Mouse (Mus musculus): ENCODE measurements around the gene Stard5.

Gene Stard5

GRCm38 (mm10) chr7:83631828-83632681 lies at the start of gene Stard5:
Stard5 (plus strand) TSS chr7:83631959.
- peak; percentile 82 to 85 for DNase-seq (ENCODE audit: low read depth in 2 of 2, low spot score in 2 of 2)

GRCm38 (mm10) chr7:83584639-83585471 lies 46.9 kb upstream of the Stard5 start, which contains the start of gene Tmc3:
Tmc3 (plus strand) TSS chr7:83584927.
- no peak for DNase-seq (ENCODE audit: low read depth in 2 of 2, low spot score in 2 of 2)

GRCm38 (mm10) chr7:83594056-83594455 lies 37.7 kb upstream of the Stard5 start:
- no peak for DNase-seq (ENCODE audit: low read depth in 2 of 2, low spot score in 2 of 2)

GRCm38 (mm10) chr7:83597063-83597462 lies 34.7 kb upstream of the Stard5 start:
- no peak for DNase-seq (ENCODE audit: low read depth in 2 of 2, low spot score in 2 of 2)

- no peak for DNase-seq (ENCODE audit: low read depth in 2 of 2, low spot score in 2 of 2)
Observed at GRCm38 (mm10) chr7:83598997-83599912, 32.5 kb upstream of the Stard5 start.

DNA sequence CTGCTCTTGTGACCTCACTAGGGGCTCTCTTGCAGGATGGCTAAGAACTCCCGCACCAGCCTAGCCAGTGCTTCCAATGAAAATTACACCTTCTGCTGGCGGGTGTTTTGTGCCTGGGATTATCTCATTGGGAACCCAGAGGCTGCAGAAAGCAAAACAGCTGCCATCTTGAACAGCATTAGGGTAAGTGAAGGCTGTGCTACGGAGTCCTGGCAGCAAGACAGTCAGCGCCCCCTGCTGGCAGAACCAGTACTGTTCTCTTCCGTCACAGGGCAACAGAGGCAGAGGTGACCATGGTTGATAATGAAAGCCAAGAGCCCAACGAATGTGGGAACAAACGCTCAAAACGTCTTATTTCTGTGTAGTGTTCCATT lies 31.9 kb upstream of the Stard5 start:
- DNase-seq (ENCODE audit: low read depth in 2 of 2, low spot score in 2 of 2): peak; percentile 57 to 62

DNA sequence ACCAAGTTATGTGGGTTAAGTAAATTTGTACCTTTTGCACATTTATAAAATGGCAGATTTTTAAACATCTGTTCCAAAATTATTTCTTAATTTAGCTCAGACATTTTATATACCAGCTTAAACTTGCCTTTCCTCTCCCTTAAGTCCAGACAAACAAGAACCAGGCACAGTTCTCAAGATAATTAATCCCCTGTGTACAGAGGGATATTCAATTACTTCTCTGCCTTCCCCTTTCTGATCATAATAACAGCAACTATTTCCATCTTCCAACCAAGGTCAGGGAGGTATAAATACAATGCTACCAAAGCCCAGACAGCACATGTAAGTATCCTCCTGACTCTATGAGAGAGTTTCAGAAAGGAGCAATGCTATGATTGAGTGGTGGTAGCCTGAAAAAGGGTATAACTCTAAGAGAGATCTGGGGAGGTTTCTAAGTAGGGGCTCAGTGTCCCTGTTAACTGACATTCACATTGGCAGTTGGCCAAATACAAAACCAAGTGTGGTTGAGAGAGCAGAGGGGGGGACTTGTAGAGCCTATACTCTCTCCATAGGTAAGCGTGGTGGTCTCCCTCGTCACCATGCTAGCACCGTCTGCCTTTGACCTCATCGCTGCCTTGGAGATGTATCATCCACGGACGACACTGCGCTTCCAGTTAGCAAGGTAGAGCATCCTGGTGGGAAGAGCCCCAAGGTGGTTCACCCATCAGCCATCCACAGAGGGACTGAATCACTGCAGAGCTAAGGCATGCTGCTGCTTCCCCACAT lies 27.4 kb upstream of the Stard5 start:
- DNase-seq (ENCODE audit: low read depth in 2 of 2, low spot score in 2 of 2): no peak

DNA sequence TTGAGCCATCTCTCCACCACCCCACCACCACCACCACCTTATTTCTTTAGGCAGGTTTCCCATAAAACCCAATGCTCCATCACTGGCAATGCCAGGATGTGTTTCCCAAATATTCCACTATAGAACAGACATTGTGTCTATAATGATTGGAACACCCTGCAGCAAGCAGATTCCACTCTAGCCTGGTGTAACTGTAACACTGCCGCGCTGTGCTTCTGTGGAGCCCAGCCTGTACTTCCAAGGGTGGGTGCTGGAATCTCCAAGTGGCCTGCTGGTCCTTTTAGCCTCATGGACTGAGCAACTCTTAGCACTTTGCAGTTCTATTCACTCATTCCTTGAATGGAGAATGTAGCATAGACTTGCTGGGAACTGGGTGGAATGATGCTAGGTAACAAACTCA lies 25.0 kb upstream of the Stard5 start:
- no peak for DNase-seq (ENCODE audit: low read depth in 2 of 2, low spot score in 2 of 2)

- peak; percentile 29 to 47 for DNase-seq (ENCODE audit: low read depth in 2 of 2, low spot score in 2 of 2)
Observed at GRCm38 (mm10) chr7:83609891-83610290, 21.9 kb upstream of the Stard5 start.

DNA sequence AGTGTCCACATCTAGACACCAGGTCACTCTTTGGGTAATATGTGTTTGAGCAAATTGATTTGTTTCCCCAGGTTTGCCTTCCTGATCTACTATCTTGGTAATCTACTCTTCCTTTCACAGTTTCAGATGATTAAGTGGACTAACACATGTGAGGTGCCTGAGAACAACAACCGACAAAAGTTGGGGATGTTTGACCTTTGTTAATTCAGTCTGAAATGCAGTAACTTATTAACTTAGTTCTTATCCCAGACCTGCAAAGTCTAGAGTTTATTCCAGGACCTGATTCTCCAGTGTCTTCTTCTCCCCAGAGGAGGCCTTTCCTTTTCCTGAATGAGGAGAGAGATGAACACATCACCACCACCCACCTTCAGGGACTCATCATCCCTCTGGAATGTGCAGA lies 19.9 kb upstream of the Stard5 start:
- DNase-seq (ENCODE audit: low read depth in 2 of 2, low spot score in 2 of 2): no peak

DNA sequence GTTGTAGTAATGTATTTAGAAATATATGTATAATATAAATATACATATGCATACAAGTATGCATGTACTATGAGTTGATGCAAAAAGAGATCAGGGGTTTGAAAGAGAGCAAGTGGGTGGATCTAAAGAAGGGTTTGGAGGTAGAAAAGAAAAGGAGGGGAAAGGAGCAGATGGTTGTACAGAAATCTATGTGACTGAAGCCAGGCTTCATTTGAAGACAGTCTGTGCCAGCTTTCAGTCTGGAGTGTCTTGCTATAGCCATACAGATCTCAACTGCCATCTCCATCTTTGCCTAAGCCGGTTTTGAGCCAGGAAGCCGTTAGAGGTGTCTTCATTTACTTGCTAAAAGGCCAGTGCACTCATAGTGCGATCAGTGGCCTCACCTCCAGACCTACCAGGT lies 16.5 kb upstream of the Stard5 start:
- DNase-seq (ENCODE audit: low read depth in 2 of 2, low spot score in 2 of 2): no peak

DNA sequence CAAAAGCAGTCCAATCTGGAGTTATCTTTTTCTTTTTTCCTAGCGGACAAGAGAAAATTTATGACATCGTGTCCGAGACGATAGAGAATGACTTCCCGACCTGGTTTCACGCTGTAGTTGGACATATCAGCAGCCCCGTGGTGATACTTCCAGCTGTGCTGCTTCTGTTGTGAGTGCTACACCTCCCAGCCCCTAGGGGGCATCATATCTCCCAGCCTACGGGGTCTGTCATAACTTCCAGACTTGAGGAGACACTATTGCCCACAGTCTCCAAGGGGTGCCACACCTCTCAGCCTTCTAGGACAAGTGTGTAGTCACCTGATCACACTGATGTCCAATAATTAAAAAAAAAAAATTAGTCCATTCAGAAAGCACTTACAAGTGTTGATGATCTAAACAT lies 15.9 kb upstream of the Stard5 start:
- DNase-seq (ENCODE audit: low read depth in 2 of 2, low spot score in 2 of 2): no peak

DNA sequence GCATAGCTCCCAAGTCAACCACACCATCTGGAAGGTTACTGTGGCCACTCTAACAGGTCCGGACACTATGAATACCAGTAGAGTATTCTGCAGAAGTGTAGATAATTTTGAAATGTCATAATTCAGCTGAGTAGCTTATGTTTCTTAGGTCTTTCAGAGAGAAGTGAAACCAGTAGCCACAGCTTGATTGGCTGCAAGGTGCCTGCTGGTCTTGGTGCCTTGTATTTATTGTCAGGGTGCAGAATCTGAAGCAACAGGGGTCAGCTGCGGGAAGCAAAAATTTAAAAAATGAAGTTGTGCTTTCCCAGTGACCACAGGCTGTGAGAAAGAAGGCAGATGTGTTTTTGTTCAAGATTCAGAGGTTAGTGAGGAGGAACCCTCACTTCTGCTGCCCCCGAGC lies 15.5 kb upstream of the Stard5 start:
- no peak for DNase-seq (ENCODE audit: low read depth in 2 of 2, low spot score in 2 of 2)

DNA sequence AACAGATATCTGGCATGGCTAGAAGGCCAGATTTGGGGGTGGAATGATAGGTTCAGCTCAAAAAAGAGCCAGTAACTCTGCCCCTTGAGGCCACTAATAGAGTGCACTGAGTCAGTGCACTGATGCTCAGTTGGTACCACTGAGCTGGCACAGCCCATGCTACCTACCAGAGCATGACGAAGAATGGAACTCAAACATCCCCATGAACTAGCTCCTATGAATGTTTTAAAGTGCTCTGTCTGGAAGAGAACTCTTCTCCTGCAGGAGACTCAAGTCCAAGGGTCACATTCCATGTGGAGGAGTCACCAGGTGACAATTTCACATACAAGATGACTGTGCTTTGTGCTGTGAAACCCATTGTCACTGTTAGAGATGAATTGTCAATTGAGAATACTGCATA lies 13.1 kb upstream of the Stard5 start:
- DNase-seq (ENCODE audit: low read depth in 2 of 2, low spot score in 2 of 2): no peak

DNA sequence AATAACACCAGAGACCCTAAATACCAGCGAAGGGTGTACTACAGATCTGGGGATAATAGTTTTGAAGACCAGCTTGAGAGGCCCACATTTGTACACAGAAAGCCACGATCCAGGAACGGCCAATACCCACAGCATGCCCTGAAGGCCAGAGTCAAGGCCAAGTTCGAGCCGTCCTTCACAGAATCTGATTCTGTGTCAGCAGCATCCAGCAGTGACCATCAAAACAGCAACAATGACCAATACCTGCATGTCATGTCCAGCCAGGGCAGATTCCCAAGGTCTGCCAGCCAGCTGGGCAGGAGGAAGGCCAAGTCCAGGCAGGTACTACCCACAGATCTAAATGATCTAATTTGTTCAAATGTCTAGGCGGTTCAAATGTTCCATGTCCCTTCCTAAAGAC lies 9.2 kb upstream of the Stard5 start:
- DNase-seq (ENCODE audit: low read depth in 2 of 2, low spot score in 2 of 2): no peak

DNA sequence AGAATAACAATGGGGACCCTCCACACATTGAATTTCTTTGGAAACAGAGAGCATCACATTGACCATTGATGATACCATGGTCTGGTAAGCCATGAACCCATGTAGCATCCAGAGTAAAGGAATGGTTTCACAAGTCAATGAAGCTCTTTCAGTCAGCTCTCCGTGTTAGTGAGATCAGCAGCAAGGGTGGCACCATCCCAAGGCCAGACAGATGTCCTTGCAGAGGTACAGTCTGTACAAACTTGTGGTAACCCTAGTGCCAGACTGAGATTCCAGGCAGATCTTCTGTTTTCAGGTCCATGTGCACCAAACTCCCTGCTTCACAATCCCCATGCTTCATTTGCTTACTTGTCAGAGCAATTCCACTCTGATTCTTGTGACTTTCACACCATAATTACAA lies 7.7 kb upstream of the Stard5 start:
- no peak for DNase-seq (ENCODE audit: low read depth in 2 of 2, low spot score in 2 of 2)

DNA sequence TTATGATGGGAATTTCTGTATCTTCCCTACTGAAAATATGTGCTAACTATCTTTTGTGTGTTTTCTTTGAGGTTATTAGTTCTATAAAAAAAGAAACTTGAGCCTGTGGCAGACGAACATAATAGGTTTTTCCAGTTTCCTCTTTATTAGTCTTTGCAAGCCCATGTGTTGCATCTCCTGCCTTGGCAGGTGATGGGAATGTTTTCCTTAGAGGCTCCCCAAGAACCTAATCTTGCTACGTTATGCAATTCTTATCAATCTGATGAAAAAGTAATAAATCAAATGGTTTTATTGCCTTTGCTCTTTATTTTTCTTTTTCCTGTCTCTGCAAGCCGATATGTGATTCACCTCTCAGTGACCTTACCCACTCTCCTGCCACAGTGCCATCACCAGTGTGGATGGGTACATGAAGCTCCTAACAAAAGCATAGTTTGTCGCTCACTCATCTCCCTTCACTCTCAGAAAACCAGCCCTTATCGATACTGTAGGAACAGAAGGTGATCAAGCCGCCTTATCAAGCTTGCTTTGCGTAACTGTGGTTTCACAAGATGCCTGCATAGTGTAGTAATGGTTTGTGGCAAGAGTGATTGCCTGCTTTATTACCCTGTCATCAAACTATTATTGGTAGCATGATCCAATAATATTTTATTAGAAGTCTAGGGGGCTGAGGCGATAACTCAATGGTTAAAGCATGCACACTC lies 5.1 kb upstream of the Stard5 start:
- no peak for DNase-seq (ENCODE audit: low read depth in 2 of 2, low spot score in 2 of 2)

DNA sequence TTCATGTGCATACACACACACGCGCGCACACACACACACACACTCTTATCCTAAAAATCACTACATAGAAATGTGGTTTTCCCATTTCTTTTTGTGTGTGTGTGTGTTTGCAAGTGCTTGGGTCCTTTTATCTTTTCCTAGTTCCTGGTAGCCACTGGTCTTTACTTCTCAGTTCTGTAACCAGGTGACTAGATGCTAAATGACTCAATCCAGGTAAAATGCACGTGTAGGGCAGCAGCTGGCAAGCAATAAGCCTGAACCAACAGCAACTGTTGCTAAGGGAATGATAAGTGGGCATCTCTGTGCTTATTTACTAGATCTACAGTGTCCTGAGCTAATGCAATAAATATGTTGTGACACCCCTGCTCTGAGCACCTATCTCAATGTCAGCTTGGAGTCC lies 4.4 kb upstream of the Stard5 start:
- DNase-seq (ENCODE audit: low read depth in 2 of 2, low spot score in 2 of 2): no peak

DNA sequence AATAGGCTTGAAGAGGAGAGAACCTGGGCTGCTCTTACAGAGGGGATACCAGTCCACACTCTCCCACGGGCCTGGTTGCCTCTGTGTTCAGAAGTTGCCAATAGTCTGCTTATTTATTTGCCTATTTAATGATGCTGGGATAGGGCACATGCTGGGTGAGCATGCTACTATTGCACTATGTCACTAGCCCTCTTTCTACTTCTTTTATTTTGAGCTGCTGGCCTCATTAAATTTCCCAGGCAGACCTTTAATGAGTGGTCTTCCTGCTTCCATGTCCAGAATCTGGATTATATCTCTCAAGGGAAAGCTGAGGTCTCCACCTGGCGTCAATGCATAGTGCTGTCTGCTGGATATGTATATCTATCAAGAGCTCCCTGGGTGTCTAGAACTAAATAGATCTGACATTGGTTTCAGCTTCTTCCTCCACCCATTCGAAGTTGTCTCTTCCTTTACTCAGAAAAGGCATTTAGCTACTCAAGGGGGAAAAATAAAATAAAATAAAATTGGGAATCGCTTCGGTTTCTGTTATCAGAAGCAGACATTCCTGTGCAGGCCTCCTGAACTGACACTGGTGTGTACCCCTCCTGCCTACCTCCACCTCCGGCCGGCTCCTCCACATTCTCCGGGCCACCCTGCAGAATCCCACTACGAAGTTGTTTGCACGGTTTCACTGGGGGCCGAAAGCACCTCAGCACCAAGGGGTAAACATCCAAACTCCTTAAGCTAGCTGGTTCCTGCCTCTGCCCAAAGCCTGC lies 509 bp upstream of the Stard5 start:
- DNase-seq (ENCODE audit: low read depth in 2 of 2, low spot score in 2 of 2): no peak
